Mouse (Mus musculus) thymus, adult 18-20 months (tissue): ENCODE data around the gene Zfp131.

Experiments
- DNase-seq, 2 experiments: peaks; one replicate each; pipeline ENCODE4 v3.0.0; 2022; ENCODE audit warnings: mixed read lengths in 2 of 2

Gene Zfp131

GRCm38 (mm10) chr13:119754635-119755020, 36.1 kb downstream of the Zfp131 start:
- DNase-seq = no peak

GRCm38 (mm10) chr13:119753859-119754634, 36.6 kb downstream of the Zfp131 start:
- no peak for DNase-seq

GRCm38 (mm10) chr13:119746930-119747329, 43.8 kb downstream of the Zfp131 start:
- no peak for DNase-seq

GRCm38 (mm10) chr13:119743470-119743869, 47.2 kb downstream of the Zfp131 start:
- DNase-seq = peak in 1 of 2 experiments; percentile 25

- DNase-seq = no peak
These were observed 47.8 kb downstream of the Zfp131 start for GRCm38 (mm10) chr13:119742711-119743415.

GRCm38 (mm10) chr13:119741390-119742237, 49.1 kb downstream of the Zfp131 start:
- no peak for DNase-seq

GRCm38 (mm10) chr13:119731448-119731847, 59.2 kb downstream of the Zfp131 start:
- no peak for DNase-seq

GRCm38 (mm10) chr13:119729406-119729805, 61.3 kb downstream of the Zfp131 start:
- DNase-seq = no peak

- no peak for DNase-seq
These were observed 62.9 kb downstream of the Zfp131 start for GRCm38 (mm10) chr13:119727608-119728387.

GRCm38 (mm10) chr13:119724541-119724940, 66.1 kb downstream of the Zfp131 start:
- DNase-seq = no peak

- no peak for DNase-seq
These were observed 67.3 kb downstream of the Zfp131 start for GRCm38 (mm10) chr13:119723368-119723767.

GRCm38 (mm10) chr13:119722447-119722846, 68.2 kb downstream of the Zfp131 start:
- DNase-seq = no peak

- no peak for DNase-seq
These were observed 74.6 kb downstream of the Zfp131 start for GRCm38 (mm10) chr13:119716105-119716504.
